Mouse (Mus musculus): ENCODE measurements around the gene Lrr1. TPM values are rescaled to one million over a fixed set of nuclear protein-coding genes. Genes with fewer than 3 reads are reported as not detected.
A peak's percentile ranks its signal among the peaks of the same experiment; 100 is the strongest.

Gene Lrr1
- 33.8 and 38.4 TPM in 2 replicates for polyA plus RNA-seq (2014; fragmentation: Nextera tagmentation; extraction: Ambion mirVana)

GRCm38 (mm10) chr12:69168461-69169106 lies at the start of gene Lrr1:
TSS of gene Lrr1 (plus strand) at chr12:69168814.
- Histone ChIP-seq H3K27me3 (ENCODE audit: control insufficient read depth, insufficient read depth, low read length) (no peaks in the 10 kb centered on the region), H3K36me3 (ENCODE audit: control insufficient read depth, insufficient read depth, low read length) (no peaks in the 10 kb centered on the region), H3K9ac (ENCODE audit: low read length) (peak within 1 kb of the TSS; percentile 71), H3K4me2 (ENCODE audit: low read depth, low read length, severe bottlenecking) (peak within 1 kb of the TSS; percentile 86), H3K4me3 (ENCODE audit: low read depth, low read length) (peak within 1 kb of the TSS; percentile 82), H3K4me1 (replicated peaks; ENCODE audit: control insufficient read depth, insufficient read depth, low read length) (no peaks in the 10 kb centered on the region; the same call in 1 of the 2 replicates), H3K27ac (ENCODE audit: low read depth, low read length) (peak within 1 kb of the TSS; percentile 59; the same call in 1 of the 2 replicates), H3K9me3 (ENCODE audit: control insufficient read depth, low read length) (no peaks in the 10 kb centered on the region)
- ATAC-seq (replicated peaks; ENCODE audit: low FRiP score) (peak; percentile 94), DNase-seq (ENCODE audit: low spot score) (peak; percentile 90)
- WGBS: under 1% methylated on average over 40 of the region's 40 CpGs

- Histone ChIP-seq H3K4me3 (ENCODE audit: low read depth, low read length) (no peak overlapping the region), H3K27me3 (ENCODE audit: control insufficient read depth, insufficient read depth, low read length) (no peaks in the 10 kb centered on the region), H3K4me1 (replicated peaks; ENCODE audit: control insufficient read depth, insufficient read depth, low read length) (no peaks in the 10 kb centered on the region), H3K9ac (ENCODE audit: low read length) (no peak overlapping the region), H3K4me2 (ENCODE audit: low read depth, low read length, severe bottlenecking) (no peak overlapping the region), H3K9me3 (ENCODE audit: control insufficient read depth, low read length) (no peaks in the 10 kb centered on the region), H3K36me3 (ENCODE audit: control insufficient read depth, insufficient read depth, low read length) (no peaks in the 10 kb centered on the region), H3K27ac (ENCODE audit: low read depth, low read length) (no peak overlapping the region)
- DNase-seq (ENCODE audit: low spot score) (no peak), ATAC-seq (replicated peaks; ENCODE audit: low FRiP score) (no peak)
- 89% methylated on average over 6 of the region's 6 CpGs for WGBS
Observed at GRCm38 (mm10) chr12:69119908-69120307, 48.7 kb upstream of the Lrr1 start.

GRCm38 (mm10) chr12:69122801-69123200 lies 45.8 kb upstream of the Lrr1 start:
- no peak overlapping the region for H3K27ac ChIP-seq (ENCODE audit: low read depth, low read length)
- no peaks in the 10 kb centered on the region for H3K36me3 ChIP-seq (ENCODE audit: control insufficient read depth, insufficient read depth, low read length)
- H3K9ac ChIP-seq (ENCODE audit: low read length): no peak overlapping the region
- no peak overlapping the region for H3K4me3 ChIP-seq (ENCODE audit: low read depth, low read length)
- WGBS: 89% methylated on average over 11 of the region's 11 CpGs
- H3K27me3 ChIP-seq (ENCODE audit: control insufficient read depth, insufficient read depth, low read length): no peaks in the 10 kb centered on the region
- H3K4me2 ChIP-seq (ENCODE audit: low read depth, low read length, severe bottlenecking): no peak overlapping the region
- H3K9me3 ChIP-seq (ENCODE audit: control insufficient read depth, low read length): no peaks in the 10 kb centered on the region
- H3K4me1 ChIP-seq (replicated peaks; ENCODE audit: control insufficient read depth, insufficient read depth, low read length): no peaks in the 10 kb centered on the region
- ATAC-seq (replicated peaks; ENCODE audit: low FRiP score) (no peak), DNase-seq (ENCODE audit: low spot score) (no peak)

GRCm38 (mm10) chr12:69125066-69125465 lies 43.5 kb upstream of the Lrr1 start:
- Histone ChIP-seq H3K27ac (ENCODE audit: low read depth, low read length) (no peak overlapping the region), H3K4me2 (ENCODE audit: low read depth, low read length, severe bottlenecking) (no peak overlapping the region), H3K4me1 (replicated peaks; ENCODE audit: control insufficient read depth, insufficient read depth, low read length) (no peaks in the 10 kb centered on the region), H3K4me3 (ENCODE audit: low read depth, low read length) (no peak overlapping the region), H3K36me3 (ENCODE audit: control insufficient read depth, insufficient read depth, low read length) (no peaks in the 10 kb centered on the region), H3K9me3 (ENCODE audit: control insufficient read depth, low read length) (no peaks in the 10 kb centered on the region), H3K9ac (ENCODE audit: low read length) (no peak overlapping the region), H3K27me3 (ENCODE audit: control insufficient read depth, insufficient read depth, low read length) (no peaks in the 10 kb centered on the region)
- ATAC-seq (replicated peaks; ENCODE audit: low FRiP score) (no peak), DNase-seq (ENCODE audit: low spot score) (no peak)
- WGBS: 94% methylated on average over 5 of the region's 5 CpGs

- DNase-seq (ENCODE audit: low spot score) (no peak), ATAC-seq (replicated peaks; ENCODE audit: low FRiP score) (no peak)
- no peak overlapping the region for H3K27ac ChIP-seq (ENCODE audit: low read depth, low read length)
Observed at GRCm38 (mm10) chr12:69127170-69127569, 41.4 kb upstream of the Lrr1 start.

GRCm38 (mm10) chr12:69127626-69128025 lies 41.0 kb upstream of the Lrr1 start:
- H3K4me1 ChIP-seq (replicated peaks; ENCODE audit: control insufficient read depth, insufficient read depth, low read length): no peaks in the 10 kb centered on the region
- H3K9me3 ChIP-seq (ENCODE audit: control insufficient read depth, low read length): no peaks in the 10 kb centered on the region
- no peak overlapping the region for H3K4me2 ChIP-seq (ENCODE audit: low read depth, low read length, severe bottlenecking)
- ATAC-seq (replicated peaks; ENCODE audit: low FRiP score): no peak
- WGBS: 96% methylated on average over 3 of the region's 3 CpGs
- H3K4me3 ChIP-seq (ENCODE audit: low read depth, low read length): no peak overlapping the region
- H3K9ac ChIP-seq (ENCODE audit: low read length): no peak overlapping the region
- DNase-seq (ENCODE audit: low spot score): no peak
- no peak overlapping the region for H3K27ac ChIP-seq (ENCODE audit: low read depth, low read length)
- no peaks in the 10 kb centered on the region for H3K27me3 ChIP-seq (ENCODE audit: control insufficient read depth, insufficient read depth, low read length)
- H3K36me3 ChIP-seq (ENCODE audit: control insufficient read depth, insufficient read depth, low read length): no peaks in the 10 kb centered on the region

More at GRCm38 (mm10) chr12:69127170-69127569, 41.4 kb upstream of the Lrr1 start:
- no peak overlapping the region for H3K4me2 ChIP-seq (ENCODE audit: low read depth, low read length, severe bottlenecking)
- H3K4me3 ChIP-seq (ENCODE audit: low read depth, low read length): no peak overlapping the region
- no peaks in the 10 kb centered on the region for H3K36me3 ChIP-seq (ENCODE audit: control insufficient read depth, insufficient read depth, low read length)
- no peaks in the 10 kb centered on the region for H3K27me3 ChIP-seq (ENCODE audit: control insufficient read depth, insufficient read depth, low read length)
- 87% methylated on average over 5 of the region's 5 CpGs for WGBS
- no peaks in the 10 kb centered on the region for H3K9me3 ChIP-seq (ENCODE audit: control insufficient read depth, low read length)
- H3K4me1 ChIP-seq (replicated peaks; ENCODE audit: control insufficient read depth, insufficient read depth, low read length): no peaks in the 10 kb centered on the region
- H3K9ac ChIP-seq (ENCODE audit: low read length): no peak overlapping the region

GRCm38 (mm10) chr12:69129634-69130310 lies 38.8 kb upstream of the Lrr1 start:
- Histone ChIP-seq H3K36me3 (ENCODE audit: control insufficient read depth, insufficient read depth, low read length) (no peaks in the 10 kb centered on the region), H3K9me3 (ENCODE audit: control insufficient read depth, low read length) (no peaks in the 10 kb centered on the region), H3K4me3 (ENCODE audit: low read depth, low read length) (no peak overlapping the region), H3K27ac (ENCODE audit: low read depth, low read length) (no peak overlapping the region), H3K4me2 (ENCODE audit: low read depth, low read length, severe bottlenecking) (no peak overlapping the region), H3K4me1 (replicated peaks; ENCODE audit: control insufficient read depth, insufficient read depth, low read length) (no peaks in the 10 kb centered on the region), H3K9ac (ENCODE audit: low read length) (no peak overlapping the region), H3K27me3 (ENCODE audit: control insufficient read depth, insufficient read depth, low read length) (no peaks in the 10 kb centered on the region)
- ATAC-seq (replicated peaks; ENCODE audit: low FRiP score) (no peak), DNase-seq (ENCODE audit: low spot score) (no peak)
- WGBS: 41% methylated on average over 18 of the region's 18 CpGs

GRCm38 (mm10) chr12:69130486-69130885 lies 38.1 kb upstream of the Lrr1 start:
- no peak for ATAC-seq (replicated peaks; ENCODE audit: low FRiP score)
- Histone ChIP-seq H3K4me1 (replicated peaks; ENCODE audit: control insufficient read depth, insufficient read depth, low read length) (no peaks in the 10 kb centered on the region), H3K4me3 (ENCODE audit: low read depth, low read length) (no peak overlapping the region), H3K27me3 (ENCODE audit: control insufficient read depth, insufficient read depth, low read length) (no peaks in the 10 kb centered on the region), H3K9ac (ENCODE audit: low read length) (no peak overlapping the region), H3K9me3 (ENCODE audit: control insufficient read depth, low read length) (no peaks in the 10 kb centered on the region), H3K36me3 (ENCODE audit: control insufficient read depth, insufficient read depth, low read length) (no peaks in the 10 kb centered on the region), H3K4me2 (ENCODE audit: low read depth, low read length, severe bottlenecking) (no peak overlapping the region), H3K27ac (ENCODE audit: low read depth, low read length) (no peak overlapping the region)
- DNase-seq (ENCODE audit: low spot score): no peak
- WGBS: 78% methylated on average over 12 of the region's 12 CpGs

GRCm38 (mm10) chr12:69131267-69131666 lies 37.3 kb upstream of the Lrr1 start:
- no peak for DNase-seq (ENCODE audit: low spot score)
- H3K4me3 ChIP-seq (ENCODE audit: low read depth, low read length): no peak overlapping the region
- no peak overlapping the region for H3K9ac ChIP-seq (ENCODE audit: low read length)
- no peak overlapping the region for H3K27ac ChIP-seq (ENCODE audit: low read depth, low read length)
- no peak for ATAC-seq (replicated peaks; ENCODE audit: low FRiP score)
- no peaks in the 10 kb centered on the region for H3K9me3 ChIP-seq (ENCODE audit: control insufficient read depth, low read length)
- H3K4me2 ChIP-seq (ENCODE audit: low read depth, low read length, severe bottlenecking): no peak overlapping the region
- no peaks in the 10 kb centered on the region for H3K4me1 ChIP-seq (replicated peaks; ENCODE audit: control insufficient read depth, insufficient read depth, low read length)
- H3K36me3 ChIP-seq (ENCODE audit: control insufficient read depth, insufficient read depth, low read length): no peaks in the 10 kb centered on the region
- WGBS: 84% methylated on average over 6 of the region's 6 CpGs
- H3K27me3 ChIP-seq (ENCODE audit: control insufficient read depth, insufficient read depth, low read length): no peaks in the 10 kb centered on the region

Measured in forebrain, embryonic 11.5 days (tissue).